Mouse (Mus musculus): ENCODE data around the gene Trim11. TPM values are rescaled to one million over a fixed set of nuclear protein-coding genes. Genes with fewer than 3 reads are reported as not detected.

Trim11 gene
- total and polyA plus RNA-seq, 2 experiments from 2014 or later, result 26.0 to 36.8 TPM

DNA sequence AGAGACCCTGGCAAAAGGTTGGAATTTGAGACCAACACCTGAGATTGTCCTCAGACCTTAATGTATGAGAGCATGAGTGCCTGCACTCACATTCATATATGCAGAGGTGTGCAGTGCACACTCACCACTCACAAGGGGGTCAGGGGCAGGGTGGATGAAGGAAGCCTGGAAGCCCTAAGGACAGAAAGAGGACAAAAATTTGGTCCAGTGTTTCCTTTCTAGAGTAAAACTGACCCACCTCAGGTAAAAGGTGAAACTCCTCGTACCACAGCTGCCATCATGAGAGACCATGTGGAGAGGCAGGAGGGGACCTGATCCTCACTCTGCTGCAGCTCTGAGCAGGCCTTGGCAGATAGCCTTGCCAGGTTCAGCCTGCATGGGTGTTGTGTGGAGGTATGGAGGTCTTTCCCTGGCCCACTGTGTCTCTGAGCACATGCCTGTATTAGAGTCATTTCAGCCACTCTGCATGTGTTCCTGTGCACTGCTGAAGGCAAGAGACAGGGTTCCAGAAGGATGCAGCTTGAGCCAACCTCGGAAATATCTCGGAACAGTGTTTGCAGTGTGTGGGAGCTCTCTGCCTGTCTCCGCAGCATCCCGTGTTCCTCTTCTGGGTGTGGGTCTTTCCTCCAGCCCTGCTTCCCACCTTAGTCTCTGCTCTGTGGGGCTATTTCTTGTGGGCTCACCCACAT lies 20.5 kb upstream of the Trim11 start:
- Histone ChIP-seq H3K27ac (ENCODE audit: low read depth) (no peak overlapping the region), H3K36me3 (replicated peaks; ENCODE audit: control insufficient read depth, insufficient read depth, low read length) (peaks cover 18% of the 10 kb centered on the region; the same call in 1 of the 2 replicates), H3K4me2 (ENCODE audit: low read depth, low read length) (peak overlapping the region; percentile 92), H3K4me3 (ENCODE audit: low read depth, low read length) (no peak overlapping the region), H3K4me1 (ENCODE audit: control insufficient read depth, insufficient read depth) (peaks cover 23% of the 10 kb centered on the region), H3K27me3 (ENCODE audit: control insufficient read depth, insufficient read depth, low read length) (peaks cover 5% of the 10 kb centered on the region; the same call in 1 of the 2 replicates), H3K9me3 (replicated peaks; ENCODE audit: control insufficient read depth, low read length) (no peaks in the 10 kb centered on the region), H3K9ac (replicated peaks; ENCODE audit: low read depth, low read length) (peak overlapping the region; percentile 9; the same call in 1 of the 2 replicates)
- TF ChIP-seq CTCF (IDR thresholded peaks at IDR 0.05; ENCODE audit: low read depth), result no peak
- TF ChIP-seq EP300 (IDR thresholded peaks at IDR 0.05; ENCODE audit: low read depth), result no peak
- WGBS, result 68% methylated on average over 5 of the region's 5 CpGs
- no peak for DNase-seq (ENCODE audit: low spot score)
- no peak for ATAC-seq (ENCODE audit: insufficient read depth, low read depth)

DNA sequence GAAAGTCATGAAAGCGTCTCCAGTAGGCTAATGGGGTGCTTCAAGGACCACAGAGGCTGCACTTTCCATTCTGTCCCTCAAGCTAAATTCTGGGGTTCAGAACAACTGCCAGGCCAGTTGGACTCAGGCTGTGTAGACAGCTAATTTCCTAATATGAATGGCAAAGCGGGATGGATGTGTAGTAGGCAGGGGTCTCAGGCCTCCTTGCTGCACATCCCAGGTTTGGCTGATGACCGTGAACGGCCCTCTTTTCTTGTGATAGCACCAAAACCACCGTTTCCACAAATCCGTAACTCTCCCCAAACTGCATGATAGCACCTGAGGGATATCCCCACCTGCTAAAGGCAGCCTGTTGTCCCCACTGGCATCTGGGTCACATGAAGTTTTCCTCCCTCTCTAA lies 19.4 kb upstream of the Trim11 start:
- H3K4me3 ChIP-seq (ENCODE audit: low read depth, low read length), result no peak overlapping the region
- H3K36me3 ChIP-seq (replicated peaks; ENCODE audit: control insufficient read depth, insufficient read depth, low read length), result peaks cover 18% of the 10 kb centered on the region; the same call in 1 of the 2 replicates
- H3K9ac ChIP-seq (replicated peaks; ENCODE audit: low read depth, low read length), result no peak overlapping the region
- TF ChIP-seq CTCF (IDR thresholded peaks at IDR 0.05; ENCODE audit: low read depth), result no peak
- no peak for ATAC-seq (ENCODE audit: insufficient read depth, low read depth)
- WGBS, result 89% methylated on average over 6 of the region's 6 CpGs
- no peaks in the 10 kb centered on the region for H3K9me3 ChIP-seq (replicated peaks; ENCODE audit: control insufficient read depth, low read length)
- peaks cover 5% of the 10 kb centered on the region; the same call in 1 of the 2 replicates for H3K27me3 ChIP-seq (ENCODE audit: control insufficient read depth, insufficient read depth, low read length)
- no peak overlapping the region for H3K27ac ChIP-seq (ENCODE audit: low read depth)
- peaks cover 16% of the 10 kb centered on the region for H3K4me1 ChIP-seq (ENCODE audit: control insufficient read depth, insufficient read depth)
- no peak for DNase-seq (ENCODE audit: low spot score)
- no peak overlapping the region for H3K4me2 ChIP-seq (ENCODE audit: low read depth, low read length)

DNA sequence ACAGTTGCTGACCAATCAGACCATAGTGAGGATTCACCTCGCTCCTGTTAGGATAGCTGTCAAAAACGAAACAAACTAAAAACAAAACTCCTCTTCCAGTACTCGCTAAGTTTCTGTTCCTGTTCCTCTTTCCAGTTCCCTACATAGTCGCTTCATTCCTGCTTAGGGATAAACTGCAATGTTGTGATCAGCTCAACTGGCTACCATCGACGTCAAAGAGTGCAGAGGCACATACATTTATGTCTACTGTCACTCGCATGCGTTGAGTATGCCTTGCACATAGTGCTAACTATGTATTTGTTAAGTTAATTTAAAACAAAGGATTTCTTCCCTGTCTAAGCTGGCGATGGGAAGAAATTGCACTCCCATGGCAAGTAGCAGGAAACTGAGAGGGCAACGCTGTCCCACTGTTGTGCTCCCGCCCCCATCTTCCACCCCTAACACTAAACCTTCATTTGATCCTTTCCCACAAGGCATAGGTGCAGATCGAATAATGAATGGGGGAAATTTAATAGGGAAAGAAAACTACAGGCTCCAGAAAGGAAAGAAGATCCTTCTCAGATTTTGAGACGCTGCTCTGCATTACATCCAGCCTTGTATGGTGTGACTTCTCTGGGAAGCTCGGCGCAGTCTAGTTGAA lies 18.6 kb upstream of the Trim11 start:
- Histone ChIP-seq H3K9ac (replicated peaks; ENCODE audit: low read depth, low read length) (0 out of 2 replicates have a peak overlapping the region, but pooled peaks have one; percentile 26), H3K4me2 (ENCODE audit: low read depth, low read length) (peak overlapping the region; percentile 71), H3K4me1 (ENCODE audit: control insufficient read depth, insufficient read depth) (peaks cover 12% of the 10 kb centered on the region), H3K27me3 (ENCODE audit: control insufficient read depth, insufficient read depth, low read length) (peaks cover 5% of the 10 kb centered on the region; the same call in 1 of the 2 replicates), H3K36me3 (replicated peaks; ENCODE audit: control insufficient read depth, insufficient read depth, low read length) (peaks cover 18% of the 10 kb centered on the region; the same call in 1 of the 2 replicates), H3K4me3 (ENCODE audit: low read depth, low read length) (peak overlapping the region; percentile 49), H3K27ac (ENCODE audit: low read depth) (no peak overlapping the region), H3K9me3 (replicated peaks; ENCODE audit: control insufficient read depth, low read length) (no peaks in the 10 kb centered on the region)
- ATAC-seq (ENCODE audit: insufficient read depth, low read depth) (no peak), DNase-seq (ENCODE audit: low spot score) (no peak)
- WGBS, result 33% methylated on average over 15 of the region's 15 CpGs
- TF ChIP-seq CTCF (IDR thresholded peaks at IDR 0.05; ENCODE audit: low read depth), result no peak
- TF ChIP-seq EP300 (IDR thresholded peaks at IDR 0.05; ENCODE audit: low read depth), result no peak

DNA sequence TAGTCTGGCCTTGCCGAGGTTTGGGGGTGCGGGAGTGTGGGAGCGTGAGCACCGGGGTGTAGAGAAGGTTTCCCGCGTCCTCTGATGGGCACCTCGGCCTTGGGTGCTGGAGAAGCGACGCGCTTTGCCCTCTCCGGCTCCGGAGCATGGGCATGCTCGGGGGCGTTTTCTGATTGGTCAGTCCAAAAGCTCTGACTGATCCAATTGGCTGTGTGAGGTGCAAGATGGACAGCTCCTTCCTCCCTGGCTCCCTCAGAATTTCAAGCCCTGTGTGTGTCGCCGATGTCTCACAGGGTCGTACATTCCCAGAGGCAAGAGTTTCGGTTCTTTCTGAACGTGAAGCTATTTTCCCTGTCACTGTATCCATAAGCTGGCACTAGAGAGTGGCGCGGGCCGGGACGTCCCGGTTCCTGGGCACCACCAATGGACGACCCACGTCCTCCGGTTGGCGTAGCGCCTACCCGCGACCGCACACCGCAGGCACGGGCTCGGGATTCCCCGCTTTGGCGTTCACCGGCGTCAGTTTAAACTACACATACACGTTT lies 17.9 kb upstream of the Trim11 start:
- Histone ChIP-seq H3K4me3 (ENCODE audit: low read depth, low read length) (peak overlapping the region; percentile 49), H3K9ac (replicated peaks; ENCODE audit: low read depth, low read length) (0 out of 2 replicates have a peak overlapping the region, but pooled peaks have one; percentile 26), H3K27me3 (ENCODE audit: control insufficient read depth, insufficient read depth, low read length) (peaks cover 5% of the 10 kb centered on the region; the same call in 1 of the 2 replicates), H3K9me3 (replicated peaks; ENCODE audit: control insufficient read depth, low read length) (no peaks in the 10 kb centered on the region), H3K4me1 (ENCODE audit: control insufficient read depth, insufficient read depth) (peaks cover 12% of the 10 kb centered on the region), H3K36me3 (replicated peaks; ENCODE audit: control insufficient read depth, insufficient read depth, low read length) (peaks cover 18% of the 10 kb centered on the region; the same call in 1 of the 2 replicates), H3K27ac (ENCODE audit: low read depth) (no peak overlapping the region), H3K4me2 (ENCODE audit: low read depth, low read length) (peak overlapping the region; percentile 71)
- peak; percentile 76 for ATAC-seq (ENCODE audit: insufficient read depth, low read depth)
- peak; percentile 88 for DNase-seq (ENCODE audit: low spot score)
- TF ChIP-seq CTCF (IDR thresholded peaks at IDR 0.05; ENCODE audit: low read depth) (peak; percentile 24; the same call in 1 of the 2 replicates), EP300 (IDR thresholded peaks at IDR 0.05; ENCODE audit: low read depth) (no peak)
- WGBS, result under 1% methylated on average over 40 of the region's 40 CpGs

DNA sequence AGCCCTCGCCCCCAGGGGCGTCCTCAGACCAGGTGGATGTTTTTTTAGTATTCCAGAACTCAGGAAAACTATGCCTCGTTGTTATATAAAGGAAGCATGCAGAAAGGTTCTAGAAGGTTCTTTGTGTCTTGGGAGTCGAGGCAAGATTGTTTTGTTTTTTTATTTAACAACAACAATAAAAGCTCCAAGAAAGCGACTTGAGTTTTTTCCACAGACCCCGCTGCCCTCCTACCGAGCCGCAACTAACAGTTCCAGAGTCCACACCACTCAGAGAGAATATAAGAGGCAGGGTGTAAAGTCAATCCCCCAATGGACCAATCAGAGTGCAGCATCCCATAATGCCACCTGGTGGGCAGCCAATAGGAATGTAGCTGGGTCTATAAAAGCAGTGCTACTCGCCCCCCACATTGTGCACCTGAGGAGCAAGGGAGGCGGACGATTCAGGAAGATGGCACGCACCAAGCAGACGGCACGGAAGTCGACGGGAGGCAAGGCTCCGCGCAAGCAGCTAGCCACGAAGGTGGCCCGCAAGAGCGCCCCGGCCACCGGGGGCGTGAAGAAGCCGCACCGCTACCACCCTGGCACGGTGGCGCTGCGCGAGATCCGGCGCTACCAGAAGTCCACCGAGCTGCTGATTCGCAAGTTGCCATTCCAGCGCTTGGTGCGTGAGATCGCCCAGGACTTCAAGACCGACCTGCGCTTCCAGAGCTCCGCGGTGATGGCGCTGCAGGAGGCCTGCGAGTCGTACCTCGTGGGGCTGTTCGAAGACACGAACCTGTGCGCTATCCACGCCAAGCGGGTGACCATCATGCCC lies 16.3 kb upstream of the Trim11 start:
- H3K4me2 ChIP-seq (ENCODE audit: low read depth, low read length), result no peak overlapping the region
- no peak overlapping the region for H3K27ac ChIP-seq (ENCODE audit: low read depth)
- ATAC-seq (ENCODE audit: insufficient read depth, low read depth) (no peak), DNase-seq (ENCODE audit: low spot score) (peak; percentile 3)
- peaks cover 6% of the 10 kb centered on the region for H3K4me1 ChIP-seq (ENCODE audit: control insufficient read depth, insufficient read depth)
- peaks cover 5% of the 10 kb centered on the region; the same call in 1 of the 2 replicates for H3K27me3 ChIP-seq (ENCODE audit: control insufficient read depth, insufficient read depth, low read length)
- 51% methylated on average over 50 of the region's 50 CpGs for WGBS
- no peak for TF ChIP-seq CTCF (IDR thresholded peaks at IDR 0.05; ENCODE audit: low read depth)
- H3K9me3 ChIP-seq (replicated peaks; ENCODE audit: control insufficient read depth, low read length), result no peaks in the 10 kb centered on the region
- H3K36me3 ChIP-seq (replicated peaks; ENCODE audit: control insufficient read depth, insufficient read depth, low read length), result peaks cover 14% of the 10 kb centered on the region; the same call in 1 of the 2 replicates
- H3K9ac ChIP-seq (replicated peaks; ENCODE audit: low read depth, low read length), result no peak overlapping the region
- H3K4me3 ChIP-seq (ENCODE audit: low read depth, low read length), result no peak overlapping the region

Data from heart, postnatal 0 days (tissue).